Mouse (Mus musculus) left cerebral cortex, postnatal 14 days (tissue): ENCODE data around the gene Dnajc8. TPM values are rescaled to one million over a fixed set of nuclear protein-coding genes. Genes with fewer than 3 reads are reported as not detected.
"Not testable (repeated sequence)": the region's sequence is repeated elsewhere in the genome, so short reads cannot be mapped to it uniquely, and the experiment has no call there.

Source experiments
- DNase-seq, 2 experiments: peaks; one replicate each; pipeline ENCODE4 v3.0.0; 2021 to 2022; ENCODE audit warnings: low spot score in 2 of 2, mixed read lengths in 1 of 2
- intact Hi-C: fragments of 180-260 bp; cut with DNase I; formaldehyde crosslinking; loops from one replicate; pipeline ENCODE4 v1.15.1; 2025
- total RNA-seq, 2 experiments: library from RNA; stranded (reverse); gene quantifications; 2 replicates each; pipeline ENCODE4 v1.2.3; 2021

Gene Dnajc8
- total RNA-seq, 2 experiments from 2014 or later = 76.0 to 79.0 TPM

- intact Hi-C loops = loop anchor here (5.0 kb wide), 1 partner anchor 123 kb away; no protein-coding TSS in a partner anchor
Observed at GRCm38 (mm10) chr4:132554221-132554620, 18.9 kb downstream of the Dnajc8 start.

DNA sequence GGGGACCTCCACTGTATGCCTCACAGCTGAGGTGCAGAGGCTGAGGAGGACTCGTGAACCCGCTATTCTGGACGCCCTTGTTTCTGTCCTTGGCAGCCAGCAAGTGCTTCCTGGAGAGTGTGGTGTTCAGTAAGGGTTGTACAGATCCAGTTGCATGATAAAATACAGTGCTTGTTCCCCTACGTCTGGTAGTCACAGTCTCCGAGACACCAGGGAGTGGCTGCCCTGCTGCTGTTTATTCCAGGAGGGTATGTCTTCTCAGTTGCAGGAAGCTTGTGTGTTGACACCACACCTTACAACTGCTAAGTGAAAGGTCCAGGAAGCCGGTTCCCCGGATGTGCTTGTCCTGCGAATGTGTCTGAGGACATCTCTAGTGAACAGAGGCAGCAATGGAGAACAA is 19.3 kb downstream of the Dnajc8 start:
- intact Hi-C loops = loop anchor here (5.0 kb wide), 1 partner anchor 123 kb away; no protein-coding TSS in a partner anchor
- no peak for DNase-seq

More at GRCm38 (mm10) chr4:132554221-132554620, 18.9 kb downstream of the Dnajc8 start:
- DNase-seq = no peak

- intact Hi-C loops = not testable (repeated sequence)
Observed at GRCm38 (mm10) chr4:132555550-132555949, 20.2 kb downstream of the Dnajc8 start.

DNA sequence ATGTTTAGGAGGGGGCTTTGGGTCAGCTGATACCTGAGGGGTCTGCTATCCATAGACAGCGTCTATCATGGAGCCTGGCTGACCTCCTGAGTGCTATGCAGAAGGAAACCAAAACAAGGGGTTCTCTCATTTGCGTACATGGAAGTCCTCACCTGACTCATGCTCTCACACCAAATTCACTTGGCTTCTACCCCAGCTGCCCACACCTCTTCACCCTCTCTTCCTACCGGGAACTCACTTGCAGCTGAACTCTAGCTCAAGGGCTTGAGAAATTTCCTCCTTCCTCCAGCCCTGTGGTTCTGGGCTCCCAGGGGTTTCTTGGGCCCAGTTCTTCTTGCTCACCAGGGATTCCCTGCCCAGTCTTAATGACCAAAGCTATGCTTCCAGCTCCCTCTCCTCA is 27.9 kb downstream of the Dnajc8 start:
- no peak for DNase-seq
- intact Hi-C loops = no loop called here

More at GRCm38 (mm10) chr4:132555550-132555949, 20.2 kb downstream of the Dnajc8 start:
- DNase-seq = not testable (repeated sequence)

- intact Hi-C loops = no loop called here
- DNase-seq = peak; percentile 35 to 37
Observed at GRCm38 (mm10) chr4:132563965-132564364, 28.6 kb downstream of the Dnajc8 start, which contains the start of gene Ptafr. Ptafr (plus strand) TSS chr4:132564067.

DNA sequence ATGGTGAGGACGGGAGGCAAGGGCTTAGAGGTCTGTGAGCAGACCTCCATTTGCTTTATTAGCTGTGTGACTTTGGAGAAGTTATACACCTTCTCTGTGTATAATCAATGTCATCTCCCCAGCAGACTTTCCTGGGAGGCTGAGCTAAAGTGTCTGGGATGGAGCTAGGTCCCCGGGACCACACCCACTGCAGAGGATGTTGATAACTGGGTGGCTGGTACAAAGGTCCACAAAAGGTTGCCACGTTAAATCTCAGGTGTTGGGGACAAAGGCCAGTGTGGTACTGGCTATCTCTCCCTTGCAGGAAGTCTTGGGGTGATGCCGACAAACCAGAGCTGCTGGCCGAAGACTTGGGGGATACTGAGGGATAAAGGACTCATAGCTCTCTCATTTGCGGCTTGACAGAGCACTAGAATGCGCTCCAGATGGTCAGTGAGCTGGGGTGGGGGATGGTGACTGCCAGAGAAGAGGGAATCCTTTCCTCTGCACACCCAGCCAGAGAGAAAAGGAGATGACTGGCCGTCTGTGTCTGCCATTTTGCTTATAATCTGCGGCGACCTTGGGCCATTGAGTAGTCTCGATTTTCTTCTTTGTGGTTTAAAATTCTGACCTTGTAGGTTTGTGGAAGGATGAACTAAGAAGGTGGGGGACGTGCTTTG is 29.9 kb downstream of the Dnajc8 start:
- peak in 1 of 2 experiments; percentile 46 for DNase-seq
- intact Hi-C loops = loop anchor here (5.0 kb wide), 1 partner anchor 72 kb away; the partner anchor contains the start of gene Eya3

DNA sequence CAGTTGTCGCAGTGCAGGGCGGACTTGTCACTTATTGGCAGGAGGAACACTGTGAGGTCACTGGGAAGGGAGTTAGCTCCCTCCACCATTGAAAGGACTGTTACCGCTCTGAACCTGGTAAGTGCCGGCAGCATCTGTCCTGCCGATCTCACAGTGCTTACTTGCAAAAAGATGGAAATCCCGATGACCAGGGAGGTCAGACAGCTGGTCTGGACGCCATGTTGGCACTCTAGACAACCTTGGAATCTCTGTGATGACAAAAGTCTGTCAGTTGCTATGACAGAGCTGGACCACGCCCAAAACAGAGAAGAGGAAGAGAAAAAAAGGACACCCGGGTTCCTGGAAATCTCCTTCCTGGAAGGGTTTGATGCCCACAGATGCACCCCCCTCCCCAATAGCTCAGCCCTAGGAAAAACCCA is 32.0 kb downstream of the Dnajc8 start:
- intact Hi-C loops = loop anchor here (5.0 kb wide), 1 partner anchor 70 kb away; the partner anchor contains the start of gene Eya3
- no peak for DNase-seq

GRCm38 (mm10) chr4:132569115-132569514 is 33.8 kb downstream of the Dnajc8 start:
- intact Hi-C loops = loop anchor here (5.0 kb wide), 1 partner anchor 68 kb away; the partner anchor contains the start of gene Eya3
- DNase-seq = no peak

DNA sequence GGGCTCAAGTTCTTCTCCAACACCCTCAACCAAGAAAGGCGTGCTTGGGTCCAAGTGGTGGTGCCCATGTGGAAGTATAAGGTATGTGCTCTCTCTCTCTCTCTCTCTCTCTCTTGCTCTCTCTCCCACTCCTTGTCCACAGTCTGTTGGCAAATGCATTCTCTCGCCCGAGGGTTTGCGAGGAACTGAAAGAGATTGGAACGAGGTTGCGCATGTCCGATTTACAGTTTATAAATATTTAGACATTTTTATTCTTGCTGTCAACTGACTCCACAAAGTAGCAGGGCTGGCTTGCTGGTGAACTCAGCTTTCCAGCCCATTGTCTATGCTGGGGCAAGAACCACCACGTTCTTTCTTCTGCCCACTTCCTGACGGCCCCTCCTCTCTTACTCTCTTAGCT is 35.8 kb downstream of the Dnajc8 start:
- no peak for DNase-seq
- intact Hi-C loops = loop anchor here (5.0 kb wide), 1 partner anchor 51 kb away; no protein-coding TSS in a partner anchor

- intact Hi-C loops = loop anchor here (5.0 kb wide), 1 partner anchor 49 kb away; no protein-coding TSS in a partner anchor
- peak in 1 of 2 experiments; percentile 44 for DNase-seq
Observed at GRCm38 (mm10) chr4:132573327-132573726, 38.0 kb downstream of the Dnajc8 start.

DNA sequence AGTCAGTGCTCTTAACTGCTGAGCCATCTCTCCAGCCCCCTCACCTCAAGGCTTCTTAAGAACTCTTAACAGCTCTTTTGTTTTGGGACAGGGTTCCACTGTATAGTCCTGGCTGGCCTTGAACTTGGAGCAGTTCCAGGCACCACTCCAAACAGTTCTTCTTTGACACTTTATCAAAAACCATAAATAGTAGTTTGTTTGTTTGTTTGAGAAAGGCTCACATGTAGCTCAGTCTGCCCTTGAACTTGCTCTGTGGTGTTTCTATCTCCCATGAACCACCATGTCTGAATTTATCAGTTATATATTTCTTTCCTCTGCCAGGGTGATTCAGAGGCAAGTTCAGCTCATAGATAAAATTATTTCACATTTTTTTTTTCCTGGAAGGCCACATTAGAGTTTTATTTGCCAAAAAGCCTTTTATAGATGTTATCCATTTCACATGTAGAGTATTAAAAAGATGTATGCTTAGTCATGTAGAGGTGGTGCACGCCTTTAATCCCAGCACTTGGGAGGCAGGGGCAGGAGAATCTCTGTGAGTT is 39.5 kb downstream of the Dnajc8 start:
- intact Hi-C loops = loop anchor here (5.0 kb wide), 1 partner anchor 47 kb away; no protein-coding TSS in a partner anchor
- DNase-seq = no peak

- DNase-seq = no peak
- intact Hi-C loops = no loop called here
Observed at GRCm38 (mm10) chr4:132583781-132584180, 48.4 kb downstream of the Dnajc8 start.

DNA sequence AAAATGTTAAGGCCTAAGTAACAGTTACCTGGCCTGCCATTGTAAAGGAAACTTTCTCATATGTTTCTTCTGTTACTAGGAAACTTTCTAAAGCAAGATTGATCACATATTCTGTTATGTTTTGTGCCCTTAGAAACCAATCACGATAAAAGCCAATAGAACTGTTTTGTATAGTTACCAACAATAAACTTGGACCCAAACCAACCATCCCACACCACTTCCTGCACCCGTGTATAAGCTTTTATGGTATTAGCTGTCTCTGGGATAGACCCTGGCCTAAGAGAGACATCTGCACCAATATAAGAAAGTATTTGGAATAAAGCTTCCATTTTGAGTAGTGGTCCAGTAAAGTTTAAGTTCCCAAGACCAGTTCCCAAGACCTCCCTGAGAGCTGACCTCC is 49.6 kb downstream of the Dnajc8 start:
- intact Hi-C loops = no loop called here
- DNase-seq = no peak

GRCm38 (mm10) chr4:132586282-132586681 is 50.9 kb downstream of the Dnajc8 start:
- intact Hi-C loops = no loop called here
- no peak for DNase-seq

DNA sequence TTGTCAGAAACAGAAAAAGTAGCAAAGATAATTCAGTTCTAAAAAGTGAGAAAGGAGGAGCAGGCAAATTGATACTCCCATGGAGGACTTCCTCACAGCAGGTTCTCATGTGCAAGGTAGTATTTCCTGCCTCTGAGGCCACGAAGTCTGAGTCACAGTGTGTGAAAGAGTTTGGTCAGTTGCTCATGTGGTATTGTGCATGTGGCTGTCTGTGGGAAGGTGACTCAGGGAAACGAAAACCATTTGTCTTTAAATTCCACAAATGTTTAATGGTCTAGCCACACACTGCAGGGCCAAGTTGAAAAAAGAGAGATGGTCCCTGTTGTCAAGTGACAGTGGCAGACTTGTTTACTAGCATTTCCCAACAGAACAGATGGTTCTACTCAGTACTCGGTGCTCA is 53.2 kb downstream of the Dnajc8 start:
- intact Hi-C loops = no loop called here
- no peak for DNase-seq

DNA sequence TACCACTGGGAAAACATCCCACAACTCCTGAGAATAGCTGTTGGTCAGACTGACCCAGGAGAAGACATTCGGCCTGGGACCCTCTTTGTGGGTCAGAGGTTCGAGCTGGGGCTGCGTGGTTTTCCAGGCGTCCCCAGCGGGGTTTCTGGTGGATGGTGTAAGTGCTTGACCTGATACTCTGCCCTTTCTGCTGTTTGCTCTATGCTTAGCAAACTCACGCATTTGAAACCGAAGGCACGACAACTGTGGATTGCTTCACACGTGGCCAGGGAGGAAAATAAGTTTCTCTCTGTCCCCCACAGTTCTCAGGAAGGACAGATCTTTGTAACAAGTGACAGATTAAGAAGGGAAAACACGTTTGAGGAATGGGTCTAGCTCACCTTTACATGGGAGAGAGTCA is 55.3 kb downstream of the Dnajc8 start:
- no peak for DNase-seq
- intact Hi-C loops = no loop called here

DNA sequence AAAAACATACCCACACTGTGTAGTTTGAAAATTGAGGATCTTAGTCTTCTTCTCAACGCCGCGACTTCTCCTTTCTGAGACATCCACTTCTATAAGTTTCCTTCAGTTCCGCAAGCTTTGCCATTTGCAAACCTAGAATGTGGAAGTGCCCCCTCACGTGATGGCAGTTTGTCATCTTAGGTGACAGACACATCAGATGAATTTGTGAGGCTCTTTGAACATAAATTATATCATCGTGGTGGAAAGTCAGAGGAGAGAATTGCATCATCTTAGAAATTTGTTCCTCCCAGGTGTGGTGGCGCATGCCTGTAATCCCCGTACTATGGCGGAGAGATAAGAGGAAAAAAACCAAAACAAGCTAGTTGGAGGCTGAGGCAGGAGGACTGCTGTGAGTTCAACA is 57.6 kb downstream of the Dnajc8 start:
- intact Hi-C loops = no loop called here
- DNase-seq = peak in 1 of 2 experiments; percentile 19

DNA sequence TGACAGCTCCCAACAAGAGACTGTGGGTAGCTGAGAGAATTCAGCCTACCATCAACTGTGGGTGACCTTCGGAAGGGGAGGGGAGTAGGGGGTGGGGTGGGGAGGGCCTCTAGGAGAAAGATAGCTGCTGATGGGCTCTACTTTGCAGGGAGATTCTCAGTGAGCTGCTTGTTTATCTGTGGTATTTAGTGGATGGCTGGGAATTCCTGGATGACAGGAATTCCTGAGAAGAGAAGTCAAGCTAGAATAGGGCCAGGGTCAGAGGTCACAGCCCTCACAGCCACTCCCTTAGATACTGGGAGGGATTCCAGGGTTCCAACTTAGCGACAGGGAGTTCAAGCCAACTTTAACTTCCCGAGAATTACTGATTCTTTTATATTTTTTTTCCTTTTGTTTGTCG is 58.8 kb downstream of the Dnajc8 start:
- DNase-seq = no peak
- intact Hi-C loops = no loop called here

DNA sequence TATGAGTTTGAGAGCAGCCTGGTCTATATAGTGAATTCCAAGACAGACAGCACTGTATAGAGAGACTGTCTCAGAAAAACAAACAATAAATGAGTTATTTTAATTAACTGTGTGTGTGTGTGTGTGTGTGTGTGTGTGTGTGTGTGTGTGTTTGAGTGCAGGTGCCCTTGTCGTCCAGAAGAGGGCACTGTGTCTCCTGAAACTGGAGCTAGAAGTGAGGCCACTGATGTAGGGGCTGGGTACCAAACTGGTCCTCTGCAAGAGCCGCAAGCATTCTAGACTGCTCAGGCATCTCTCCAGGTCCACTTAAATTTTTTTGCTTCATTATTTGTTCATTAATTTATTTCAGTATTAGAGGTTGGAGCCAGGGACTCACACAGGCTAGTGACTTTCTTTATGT is 63.5 kb downstream of the Dnajc8 start:
- intact Hi-C loops = no loop called here
- no peak for DNase-seq

DNA sequence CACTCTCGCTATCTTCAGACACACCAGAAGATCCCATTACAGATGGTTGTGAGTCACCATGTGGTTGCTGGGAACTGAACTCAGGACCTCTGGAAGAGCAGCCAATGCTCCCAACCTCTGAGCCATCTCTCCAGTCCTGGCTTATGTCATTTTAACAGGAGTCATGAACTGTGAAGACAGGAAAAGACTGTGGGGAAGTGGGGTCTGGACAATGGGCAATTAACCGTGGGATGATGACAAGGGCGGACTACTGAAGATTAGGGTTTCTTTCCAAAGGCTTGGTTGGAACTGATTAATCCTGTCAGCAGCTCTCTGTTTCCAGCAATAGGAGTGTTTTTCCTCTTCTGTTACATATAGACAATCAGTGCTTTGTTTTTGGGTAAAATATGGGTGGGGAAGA is 64.4 kb downstream of the Dnajc8 start:
- intact Hi-C loops = no loop called here
- no peak for DNase-seq

DNA sequence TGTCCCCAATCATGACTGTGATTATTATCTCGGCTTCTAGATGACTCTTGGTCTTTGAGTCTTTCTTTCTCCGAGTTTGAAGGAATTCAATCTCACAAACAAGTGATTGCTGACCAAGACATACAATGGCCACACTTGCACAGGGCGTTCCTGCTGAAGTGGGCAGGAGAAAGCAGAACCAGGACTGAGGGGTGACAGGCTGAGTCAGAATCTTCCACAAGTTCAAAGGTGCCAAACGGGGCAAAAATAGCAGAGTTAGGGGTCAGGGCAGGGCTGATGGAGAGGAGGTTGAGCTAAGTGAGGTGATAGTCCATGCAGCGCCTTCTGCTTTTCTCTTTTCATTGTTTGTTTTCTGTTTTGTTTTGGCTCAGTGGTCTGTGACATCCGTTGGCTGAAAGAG is 65.1 kb downstream of the Dnajc8 start:
- DNase-seq = no peak
- intact Hi-C loops = no loop called here
